Mouse (Mus musculus): Measurements from ENCODE around the gene Hps1. TPM values are rescaled to one million over a fixed set of nuclear protein-coding genes. Genes with fewer than 3 reads are reported as not detected.
A peak's percentile ranks its signal among the peaks of the same experiment; 100 is the strongest.
"Not testable (repeated sequence)": the region's sequence is repeated elsewhere in the genome, so short reads cannot be mapped to it uniquely, and the experiment has no call there.

Hps1 gene
- polyA plus RNA-seq, 1 experiment from 2014 or later, result 14.7 TPM

GRCm38 (mm10) chr19:42785562-42786220 lies 5.9 kb upstream of the Hps1 start:
- H3K9ac ChIP-seq, result peak overlapping the region; percentile 35; the same call in 1 of the 2 replicates

GRCm38 (mm10) chr19:42785129-42785528 lies 5.4 kb upstream of the Hps1 start:
- Histone ChIP-seq H3K9me3 (replicated peaks) (no peaks in the 10 kb centered on the region), H3K4me3 (no peak overlapping the region), H3K36me3 (ENCODE audit: poor library complexity, severe bottlenecking) (no peaks in the 10 kb centered on the region), H3K4me1 (peaks cover 10% of the 10 kb centered on the region), H3K9ac (no peak overlapping the region), H3K4me2 (no peak overlapping the region), H3K27me3 (no peaks in the 10 kb centered on the region), H3K27ac (no peak overlapping the region)
- 38% methylated on average over 2 of the region's 2 CpGs for WGBS
- ATAC-seq, result no peak

More at GRCm38 (mm10) chr19:42785562-42786220, 5.9 kb upstream of the Hps1 start:
- WGBS, result 10% methylated on average over 8 of the region's 8 CpGs
- Histone ChIP-seq H3K4me3 (no peak overlapping the region), H3K27me3 (no peaks in the 10 kb centered on the region), H3K36me3 (ENCODE audit: poor library complexity, severe bottlenecking) (no peaks in the 10 kb centered on the region), H3K9me3 (replicated peaks) (no peaks in the 10 kb centered on the region), H3K27ac (no peak overlapping the region), H3K4me1 (peaks cover 10% of the 10 kb centered on the region), H3K4me2 (peak overlapping the region; percentile 23)
- no peak for ATAC-seq

DNA sequence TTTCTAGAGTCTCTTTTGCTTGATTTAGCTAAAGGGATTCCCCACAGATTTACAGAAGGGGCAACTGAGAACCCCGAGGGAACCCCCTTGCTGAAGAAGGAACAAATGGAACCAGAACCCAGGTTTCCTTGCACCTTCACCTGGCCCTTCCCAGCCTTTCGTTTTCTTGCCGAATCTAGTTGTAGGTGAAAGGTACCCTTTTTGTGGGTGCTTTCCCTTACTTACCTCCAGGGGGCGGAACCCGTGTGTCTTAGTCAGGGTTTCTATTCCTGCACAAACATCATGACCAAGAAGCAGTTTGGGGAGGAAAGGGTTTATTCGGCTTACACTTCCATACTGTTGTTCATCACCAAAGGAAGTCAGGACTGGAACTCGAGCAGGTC lies 369 bp upstream of the Hps1 start:
- ATAC-seq; H3K4me1 ChIP-seq; H3K36me3 ChIP-seq (ENCODE audit: poor library complexity, severe bottlenecking); H3K27me3 ChIP-seq; H3K9me3 ChIP-seq (replicated peaks): not testable (repeated sequence)
- Histone ChIP-seq H3K4me2 (peak overlapping the region; percentile 64), H3K4me3 (peak overlapping the region; percentile 55), H3K27ac (peak overlapping the region; percentile 75), H3K9ac (peak overlapping the region; percentile 65)
- WGBS, result 54% methylated on average over 7 of the region's 7 CpGs

DNA sequence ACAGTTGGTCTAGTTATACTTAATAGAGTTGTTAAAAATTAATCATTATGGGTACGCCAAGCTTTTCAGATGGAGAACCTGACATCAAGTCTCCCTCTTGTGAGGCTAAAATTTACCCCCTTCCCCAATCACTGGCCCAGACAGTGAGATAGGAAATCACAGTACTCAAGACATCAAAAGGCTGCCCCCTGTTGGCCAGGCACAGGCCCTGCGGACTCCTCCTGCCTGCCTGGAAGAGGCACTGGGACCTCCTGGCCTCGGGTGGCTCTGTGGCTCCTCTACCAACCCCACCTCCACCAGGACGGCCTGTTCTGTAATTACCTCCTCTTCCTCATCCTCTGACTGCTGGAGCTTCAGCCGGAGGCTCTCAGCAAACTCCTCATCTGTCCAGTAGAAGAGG lies 2.0 kb downstream of the Hps1 start:
- WGBS, result 81% methylated on average over 5 of the region's 5 CpGs
- no peaks in the 10 kb centered on the region for H3K36me3 ChIP-seq (ENCODE audit: poor library complexity, severe bottlenecking)
- H3K27me3 ChIP-seq, result no peaks in the 10 kb centered on the region
- H3K9ac ChIP-seq, result no peak overlapping the region
- no peak for ATAC-seq
- no peak overlapping the region for H3K4me2 ChIP-seq
- H3K4me3 ChIP-seq, result no peak overlapping the region
- no peaks in the 10 kb centered on the region for H3K9me3 ChIP-seq (replicated peaks)
- 0 out of 2 replicates have a peak, but pooled peaks cover 4% of the 10 kb centered on the region for H3K4me1 ChIP-seq
- H3K27ac ChIP-seq, result no peak overlapping the region

- H3K9me3 ChIP-seq (replicated peaks), result no peaks in the 10 kb centered on the region
- H3K27me3 ChIP-seq, result no peaks in the 10 kb centered on the region
- no peak overlapping the region for H3K9ac ChIP-seq
- 0 out of 2 replicates have a peak, but pooled peaks cover 4% of the 10 kb centered on the region for H3K4me1 ChIP-seq
- no peak for ATAC-seq
- H3K27ac ChIP-seq, result no peak overlapping the region
- no peak overlapping the region for H3K4me3 ChIP-seq
- no peak overlapping the region for H3K4me2 ChIP-seq
- WGBS, result 100% methylated on average over 1 of the region's 1 CpGs
- H3K36me3 ChIP-seq (ENCODE audit: poor library complexity, severe bottlenecking), result no peaks in the 10 kb centered on the region
Observed at GRCm38 (mm10) chr19:42776813-42777212, 3.0 kb downstream of the Hps1 start.

GRCm38 (mm10) chr19:42770141-42770872 lies 9.5 kb downstream of the Hps1 start:
- no peaks in the 10 kb centered on the region for H3K27me3 ChIP-seq
- no peak overlapping the region for H3K4me3 ChIP-seq
- H3K9ac ChIP-seq, result no peak overlapping the region
- no peaks in the 10 kb centered on the region for H3K9me3 ChIP-seq (replicated peaks)
- whole genome bisulfite sequencing, result 83% methylated on average over 23 of the region's 23 CpGs
- H3K4me1 ChIP-seq, result no peaks in the 10 kb centered on the region
- H3K4me2 ChIP-seq, result no peak overlapping the region
- H3K27ac ChIP-seq, result no peak overlapping the region
- H3K36me3 ChIP-seq (ENCODE audit: poor library complexity, severe bottlenecking), result peaks cover 23% of the 10 kb centered on the region
- ATAC-seq, result no peak

DNA sequence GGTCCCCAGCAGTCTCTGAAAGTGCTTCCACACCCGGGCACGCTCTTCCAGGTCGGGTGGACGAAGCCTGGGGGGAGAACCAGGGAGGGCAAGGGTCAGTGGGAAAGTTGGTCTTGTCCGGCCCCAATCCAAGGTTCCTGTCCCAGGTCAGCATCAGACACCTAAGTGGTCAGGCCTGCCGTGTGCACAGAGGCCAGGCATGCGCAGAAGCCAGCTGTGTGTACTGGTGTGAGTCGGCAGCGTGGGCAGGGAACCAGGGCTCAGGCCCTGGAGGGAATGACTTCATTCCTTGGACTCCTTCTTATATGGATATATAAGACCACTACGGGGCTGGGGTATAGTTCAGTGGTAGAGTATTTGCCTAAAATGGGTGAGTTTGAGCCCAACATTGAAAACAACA lies 10.1 kb downstream of the Hps1 start:
- H3K36me3 ChIP-seq (ENCODE audit: poor library complexity, severe bottlenecking), result peaks cover 23% of the 10 kb centered on the region
- ATAC-seq, result no peak
- H3K9ac ChIP-seq, result no peak overlapping the region
- H3K4me3 ChIP-seq, result no peak overlapping the region
- H3K27me3 ChIP-seq, result no peaks in the 10 kb centered on the region
- no peaks in the 10 kb centered on the region for H3K4me1 ChIP-seq
- no peaks in the 10 kb centered on the region for H3K9me3 ChIP-seq (replicated peaks)
- no peak overlapping the region for H3K4me2 ChIP-seq
- 90% methylated on average over 10 of the region's 10 CpGs for WGBS
- H3K27ac ChIP-seq, result no peak overlapping the region

- no peaks in the 10 kb centered on the region for H3K9me3 ChIP-seq (replicated peaks)
- H3K36me3 ChIP-seq (ENCODE audit: poor library complexity, severe bottlenecking), result peaks cover 26% of the 10 kb centered on the region
- 73% methylated on average over 8 of the region's 8 CpGs for WGBS
- no peak overlapping the region for H3K4me3 ChIP-seq
- no peak for ATAC-seq
- H3K4me1 ChIP-seq, result no peaks in the 10 kb centered on the region
- no peaks in the 10 kb centered on the region for H3K27me3 ChIP-seq
- H3K9ac ChIP-seq, result no peak overlapping the region
- H3K4me2 ChIP-seq, result no peak overlapping the region
- H3K27ac ChIP-seq, result no peak overlapping the region
Observed at GRCm38 (mm10) chr19:42767361-42767760, 12.4 kb downstream of the Hps1 start.

GRCm38 (mm10) chr19:42764398-42764797 lies 15.4 kb downstream of the Hps1 start:
- H3K4me2 ChIP-seq, result no peak overlapping the region
- H3K4me3 ChIP-seq, result no peak overlapping the region
- H3K4me1 ChIP-seq, result no peaks in the 10 kb centered on the region
- no peak overlapping the region for H3K27ac ChIP-seq
- H3K9me3 ChIP-seq (replicated peaks), result no peaks in the 10 kb centered on the region
- H3K9ac ChIP-seq, result no peak overlapping the region
- H3K36me3 ChIP-seq (ENCODE audit: poor library complexity, severe bottlenecking), result peaks cover 15% of the 10 kb centered on the region; the same call in 1 of the 2 replicates
- 71% methylated on average over 10 of the region's 10 CpGs for WGBS
- H3K27me3 ChIP-seq, result no peaks in the 10 kb centered on the region
- no peak for ATAC-seq

DNA sequence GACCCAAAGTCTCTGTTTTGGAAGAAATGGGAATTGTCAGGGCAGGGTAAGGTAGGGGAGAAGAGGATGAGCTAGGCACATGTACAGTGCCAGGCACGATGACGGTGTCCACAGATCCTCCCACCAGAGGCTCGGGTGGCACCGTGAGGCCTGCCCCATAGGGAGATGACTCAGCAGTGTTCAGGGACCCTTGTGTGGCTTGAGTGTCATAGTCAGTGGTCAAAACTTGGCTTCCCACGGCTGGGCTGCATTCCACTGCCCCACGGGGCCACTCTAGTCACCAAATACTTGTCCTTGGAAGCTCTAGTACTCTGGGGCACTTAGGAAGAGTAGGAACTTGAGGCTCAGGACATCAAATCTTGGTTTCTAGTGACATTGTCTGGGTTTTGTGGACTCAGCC lies 23.1 kb downstream of the Hps1 start:
- Histone ChIP-seq H3K4me2 (no peak overlapping the region), H3K4me3 (no peak overlapping the region), H3K27me3 (no peaks in the 10 kb centered on the region), H3K9ac (no peak overlapping the region), H3K27ac (no peak overlapping the region), H3K4me1 (peaks cover 30% of the 10 kb centered on the region), H3K36me3 (ENCODE audit: poor library complexity, severe bottlenecking) (0 out of 2 replicates have a peak, but pooled peaks cover 11% of the 10 kb centered on the region), H3K9me3 (replicated peaks) (no peaks in the 10 kb centered on the region)
- no peak for ATAC-seq
- WGBS, result 87% methylated on average over 6 of the region's 6 CpGs

DNA sequence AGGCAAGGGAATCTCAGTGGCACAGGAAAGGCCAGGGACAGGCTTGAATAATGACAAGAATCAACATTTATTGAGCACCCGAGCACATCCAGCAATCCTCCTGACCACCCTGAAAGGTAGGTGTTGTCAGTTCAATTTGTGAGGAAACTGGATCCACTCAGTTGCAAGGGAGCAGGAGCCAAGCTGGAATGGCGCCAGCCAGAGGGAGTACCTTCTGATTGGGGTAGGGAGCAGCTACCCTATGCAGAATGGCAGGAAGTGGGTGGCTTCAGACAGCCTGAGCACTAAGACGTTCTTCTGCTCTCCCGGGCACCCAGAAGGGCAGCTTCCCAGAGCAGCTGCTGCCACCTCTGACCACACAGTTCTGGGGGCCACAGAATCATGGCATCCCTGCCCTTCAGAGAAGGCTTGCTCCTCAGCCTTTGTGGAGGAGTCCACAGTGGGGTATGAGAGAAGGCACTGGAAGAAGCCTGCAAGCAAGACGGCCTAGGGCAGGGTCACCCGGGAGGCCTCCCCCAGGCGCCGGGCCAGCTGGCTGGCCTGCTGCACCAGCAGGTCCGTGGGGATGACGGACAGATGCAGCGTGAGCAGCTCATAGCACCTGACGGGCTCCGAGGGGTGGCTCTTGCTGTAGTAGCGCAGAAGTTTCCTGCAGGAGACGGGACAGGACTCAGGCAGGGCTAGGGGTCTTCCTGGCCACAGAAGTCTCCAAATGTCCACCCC lies 24.5 kb downstream of the Hps1 start:
- whole genome bisulfite sequencing, result 76% methylated on average over 15 of the region's 15 CpGs
- H3K9ac ChIP-seq, result no peak overlapping the region
- ATAC-seq, result no peak
- H3K9me3 ChIP-seq (replicated peaks), result no peaks in the 10 kb centered on the region
- no peaks in the 10 kb centered on the region for H3K27me3 ChIP-seq
- 0 out of 2 replicates have a peak, but pooled peaks cover 8% of the 10 kb centered on the region for H3K36me3 ChIP-seq (ENCODE audit: poor library complexity, severe bottlenecking)
- H3K27ac ChIP-seq, result no peak overlapping the region
- H3K4me3 ChIP-seq, result no peak overlapping the region
- H3K4me2 ChIP-seq, result no peak overlapping the region
- peaks cover 33% of the 10 kb centered on the region for H3K4me1 ChIP-seq
